Mouse (Mus musculus) kidney, postnatal 0 days (tissue): ENCODE data around the gene Slc39a9. TPM values are rescaled to one million over a fixed set of nuclear protein-coding genes. Genes with fewer than 3 reads are reported as not detected.

Experiments
- ATAC-seq: fragments of 200-750 bp; cut with Nextera tagmentation; replicated peaks from 2 replicates; pipeline ENCODE4 v1.8.0; 2017; ENCODE audit warnings: low read depth, moderate number of reproducible peaks, moderate TSS enrichment, moderate library complexity; ENCODE audit not compliant: low FRiP score
- DNase-seq: peaks from one replicate; pipeline ENCODE4 v3.0.0-alpha.2; 2016; ENCODE audit warnings: low spot score
- H3K27ac ChIP-seq: fragments of 300-500 bp; sonication (generic); 2 replicates; pipeline ENCODE4 v1.5.1; 2014; ENCODE audit warnings: mild to moderate bottlenecking
- H3K27me3 ChIP-seq: fragments of 300-500 bp; sonication (generic); 2 replicates; pipeline ENCODE4 v1.6.1; 2014; ENCODE audit warnings: low read length, mixed read lengths; ENCODE audit not compliant: insufficient read depth
- H3K36me3 ChIP-seq: fragments of 300-500 bp; sonication (generic); 2 replicates; pipeline ENCODE4 v1.6.1; 2014; ENCODE audit warnings: low read length, mixed read lengths; ENCODE audit not compliant: insufficient read depth
- H3K4me1 ChIP-seq: fragments of 300-500 bp; sonication (generic); replicated peaks from 2 replicates; pipeline ENCODE4 v1.6.1; 2014; ENCODE audit warnings: antibody characterized with exemption, low read length, mixed read lengths; ENCODE audit not compliant: insufficient read depth
- H3K4me2 ChIP-seq: fragments of 300-500 bp; sonication (generic); 2 replicates; pipeline ENCODE4 v1.6.1; 2014; ENCODE audit warnings: mild to moderate bottlenecking, low read length, moderate library complexity, mixed read lengths
- H3K4me3 ChIP-seq: fragments of 300-500 bp; sonication (generic); replicated peaks from 2 replicates; pipeline ENCODE4 v1.5.1; 2014; ENCODE audit warnings: low read depth, low read length
- H3K9ac ChIP-seq: fragments of 300-500 bp; sonication (generic); 2 replicates; pipeline ENCODE4 v1.6.1; 2014; ENCODE audit warnings: low read depth, low read length
- H3K9me3 ChIP-seq: fragments of 300-500 bp; sonication (generic); replicated peaks from 2 replicates; pipeline ENCODE4 v1.6.1; 2016; ENCODE audit warnings: low read length, inconsistent platforms, mixed read lengths
- CTCF ChIP-seq: IDR thresholded peaks from 2 replicates; pipeline ENCODE4 v1.5.1; 2016; ENCODE audit warnings: antibody characterized with exemption, low read depth, mild to moderate bottlenecking, moderate library complexity
- WGBS: fragments of 180-500 bp; shearing (Covaris S2); extraction: QIAGEN DNeasy Blood & Tissue Kit; methylation state at CpG from one replicate; pipeline ENCODE4 v1.1.7; 2014; 5-methylcytosine and 5-hydroxymethylcytosine counted together
- polyA plus RNA-seq: library from polyadenylated mRNA; unstranded; fragments of >200 nt; fragmentation: Nextera tagmentation; extraction: Ambion mirVana; gene quantifications from 2 replicates; pipeline ENCODE4 v1.2.1, GENCODE M21; 2015

Slc39a9 gene
- polyA plus RNA-seq, 1 experiment from 2014 or later, result 21.1 TPM

DNA sequence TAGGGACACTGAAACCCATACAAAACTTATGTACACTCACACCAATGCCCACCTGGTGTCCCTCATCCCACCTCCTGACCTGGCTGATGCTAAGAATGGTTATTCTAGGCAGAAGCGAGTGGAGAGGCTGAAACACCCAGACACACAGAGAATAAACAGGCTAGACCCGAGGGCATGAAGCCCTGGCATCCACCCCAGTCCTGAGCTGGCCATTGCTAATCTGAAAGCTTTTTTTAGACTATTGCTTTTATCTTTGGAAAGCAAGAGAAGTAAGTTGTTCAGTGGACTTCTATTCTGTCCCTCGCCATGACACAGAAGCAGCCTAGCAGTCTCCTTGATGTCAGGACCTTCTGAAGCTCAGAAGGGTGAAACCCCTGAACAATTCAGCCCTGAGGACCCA, 33.8 kb upstream of the Slc39a9 start:
- TF ChIP-seq CTCF, result no peak
- no peak overlapping the region for H3K27ac ChIP-seq
- H3K4me2 ChIP-seq, result no peak overlapping the region
- no peaks in the 10 kb centered on the region for H3K36me3 ChIP-seq
- ATAC-seq, result no peak
- H3K9ac ChIP-seq, result no peak overlapping the region
- no peaks in the 10 kb centered on the region for H3K4me1 ChIP-seq
- no peaks in the 10 kb centered on the region for H3K27me3 ChIP-seq
- WGBS, result 84% methylated on average over 3 of the region's 3 CpGs
- no peak for DNase-seq
- H3K9me3 ChIP-seq, result no peaks in the 10 kb centered on the region
- H3K4me3 ChIP-seq, result no peak overlapping the region

DNA sequence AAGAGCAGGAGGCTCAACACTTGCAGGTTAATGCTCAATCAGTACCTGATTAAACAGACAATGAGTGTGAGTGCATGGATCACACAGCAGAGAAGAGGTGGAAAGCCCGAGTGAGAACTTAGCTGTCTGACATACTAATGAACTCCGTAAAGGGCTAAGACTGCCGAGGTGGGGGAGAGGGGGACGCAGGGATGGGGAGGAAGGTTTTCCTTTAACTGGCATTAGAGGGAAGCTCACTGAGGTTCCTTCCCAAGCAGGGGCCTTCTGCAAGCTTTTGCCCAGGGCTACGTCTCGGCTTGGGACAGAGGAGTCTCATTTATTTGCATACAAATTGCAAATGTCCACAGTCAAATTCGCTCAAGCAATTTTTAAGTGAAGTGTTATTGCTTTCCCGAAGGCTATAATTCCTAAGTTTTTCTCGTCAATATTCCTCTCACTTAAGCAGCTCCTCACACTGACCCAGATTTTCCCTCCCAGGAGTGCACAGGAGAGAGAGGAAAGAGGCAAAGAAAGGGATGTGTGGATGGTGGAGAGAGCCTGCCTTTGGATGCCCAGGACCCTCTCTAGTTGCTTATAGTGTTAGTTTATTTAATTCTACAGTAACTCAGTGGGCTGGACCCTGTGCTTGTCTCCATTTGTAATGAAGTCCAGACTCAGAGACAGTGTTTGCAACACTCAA, 31.4 kb upstream of the Slc39a9 start:
- no peak for TF ChIP-seq CTCF
- no peak overlapping the region for H3K4me2 ChIP-seq
- no peaks in the 10 kb centered on the region for H3K36me3 ChIP-seq
- H3K27me3 ChIP-seq, result no peaks in the 10 kb centered on the region
- 54% methylated on average over 9 of the region's 9 CpGs for WGBS
- H3K9me3 ChIP-seq, result no peaks in the 10 kb centered on the region
- no peak for DNase-seq
- ATAC-seq, result no peak
- no peak overlapping the region for H3K27ac ChIP-seq
- 0 out of 2 replicates have a peak, but pooled peaks cover 3% of the 10 kb centered on the region for H3K4me1 ChIP-seq
- H3K4me3 ChIP-seq, result no peak overlapping the region
- no peak overlapping the region for H3K9ac ChIP-seq

DNA sequence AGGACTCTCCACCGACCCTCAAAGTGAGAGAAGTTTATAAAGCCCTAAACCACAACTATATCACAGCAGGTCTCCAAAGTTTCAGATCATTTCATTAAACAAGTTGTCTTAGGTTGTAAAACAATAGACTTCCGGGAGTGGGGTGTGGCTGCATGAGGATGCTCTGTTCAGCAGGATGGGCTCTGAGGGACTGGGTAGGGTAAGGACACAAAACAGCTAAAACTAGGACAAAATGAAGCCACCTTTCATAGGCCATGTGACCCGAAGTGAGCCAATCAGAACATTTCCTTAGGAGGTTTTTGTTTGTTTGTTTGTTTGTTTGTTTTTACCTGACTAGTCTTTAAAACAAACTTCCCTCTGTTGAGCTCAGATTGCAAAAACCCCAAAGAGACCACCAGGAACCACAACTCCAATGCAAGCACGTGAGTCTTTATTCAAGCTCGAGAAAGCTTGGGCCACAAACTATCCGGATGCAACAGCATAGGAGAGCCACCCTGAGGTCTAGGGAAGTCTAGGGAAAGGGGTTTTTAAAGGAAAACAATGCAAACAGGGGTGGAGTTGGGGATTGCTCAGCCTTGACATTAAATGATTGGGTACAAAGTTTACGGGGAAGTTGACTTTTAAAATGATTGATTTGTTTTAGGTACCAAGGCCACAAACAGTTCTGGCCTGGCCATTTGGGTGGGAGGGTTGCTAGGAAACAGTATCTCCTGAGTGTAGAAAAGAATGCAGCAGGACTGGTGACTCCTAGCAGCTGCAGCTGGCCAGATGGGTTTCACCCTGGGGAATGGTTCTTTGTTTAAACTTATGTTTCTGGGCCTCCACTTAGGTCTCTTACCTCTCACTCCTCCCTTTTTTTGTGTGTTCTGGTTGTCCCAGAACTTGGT, 28.1 kb upstream of the Slc39a9 start:
- TF ChIP-seq CTCF, result peak; percentile 9; the same call in 1 of the 2 replicates
- DNase-seq, result peak; percentile 62

DNA sequence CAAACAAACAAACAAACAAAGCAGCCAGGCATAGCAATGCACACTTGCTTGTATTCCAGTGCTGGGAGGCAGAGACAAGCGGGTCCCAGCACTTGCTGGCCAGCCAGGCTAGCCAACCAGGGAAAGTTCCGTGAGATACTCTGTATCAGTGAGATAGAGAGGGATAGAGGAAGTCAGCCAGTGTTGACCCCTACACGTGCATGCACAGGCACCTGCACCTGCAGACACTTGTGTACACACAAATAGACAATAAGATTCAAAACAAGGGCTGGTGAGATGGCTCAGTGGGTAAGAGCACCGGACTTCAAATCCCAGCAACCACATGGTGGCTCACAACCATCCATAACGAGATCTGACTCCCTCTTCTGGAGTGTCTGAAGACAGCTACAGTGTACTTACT, 23.2 kb upstream of the Slc39a9 start:
- H3K27me3 ChIP-seq, result no peaks in the 10 kb centered on the region
- TF ChIP-seq CTCF, result no peak
- H3K9ac ChIP-seq, result no peak overlapping the region
- H3K4me3 ChIP-seq, result no peak overlapping the region
- no peak overlapping the region for H3K4me2 ChIP-seq
- DNase-seq (no peak), ATAC-seq (no peak)
- no peaks in the 10 kb centered on the region for H3K9me3 ChIP-seq
- H3K4me1 ChIP-seq, result 0 out of 2 replicates have a peak, but pooled peaks cover 3% of the 10 kb centered on the region
- no peaks in the 10 kb centered on the region for H3K36me3 ChIP-seq
- no peak overlapping the region for H3K27ac ChIP-seq
- 72% methylated on average over 5 of the region's 5 CpGs for WGBS

More for the DNA sequence above, 28.1 kb upstream of the Slc39a9 start:
- H3K36me3 ChIP-seq, result no peaks in the 10 kb centered on the region
- no peak overlapping the region for H3K4me3 ChIP-seq
- H3K27me3 ChIP-seq, result no peaks in the 10 kb centered on the region
- H3K27ac ChIP-seq, result no peak overlapping the region
- no peak overlapping the region for H3K9ac ChIP-seq
- no peak overlapping the region for H3K4me2 ChIP-seq
- 33% methylated on average over 7 of the region's 7 CpGs for WGBS
- ATAC-seq, result no peak
- 0 out of 2 replicates have a peak, but pooled peaks cover 3% of the 10 kb centered on the region for H3K4me1 ChIP-seq
- H3K9me3 ChIP-seq, result no peaks in the 10 kb centered on the region

DNA sequence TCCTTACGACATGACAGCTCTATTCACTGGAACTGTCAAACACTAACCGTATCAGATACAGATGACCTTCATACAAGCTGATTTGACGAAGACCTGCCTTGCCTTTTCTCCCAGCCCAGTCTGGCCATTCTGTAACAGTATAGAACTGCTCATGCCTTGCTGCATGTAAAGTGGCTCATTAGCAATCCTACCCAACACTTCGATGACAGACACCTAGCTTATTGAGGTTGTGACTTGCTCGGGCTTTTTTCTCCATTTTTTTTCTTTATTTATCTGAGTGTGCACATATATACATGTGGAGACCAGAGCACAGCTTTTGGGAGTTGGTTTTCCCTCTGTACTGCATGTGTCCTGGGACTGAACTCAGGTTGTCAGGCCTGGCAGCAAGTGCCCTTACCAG, 11.9 kb upstream of the Slc39a9 start:
- Histone ChIP-seq H3K9ac (no peak overlapping the region), H3K4me1 (no peaks in the 10 kb centered on the region), H3K4me3 (no peak overlapping the region), H3K27ac (no peak overlapping the region), H3K36me3 (peaks cover 35% of the 10 kb centered on the region), H3K27me3 (no peaks in the 10 kb centered on the region), H3K9me3 (no peaks in the 10 kb centered on the region), H3K4me2 (no peak overlapping the region)
- ATAC-seq (no peak), DNase-seq (no peak)
- 83% methylated on average over 5 of the region's 5 CpGs for WGBS
- no peak for TF ChIP-seq CTCF
